In genomic region chr2:120729775-120730585, GRCm38 (mm10) we compare ENCODE assay signal across 8 mouse cellular contexts.
DNase-seq lines count a peak whose midpoint lies in the region; ATAC-seq and TF ChIP-seq lines count a peak whose summit lies in the region.

No protein-coding gene starts in this region.

- DNase-seq in kidney, adult 2 months: peak; percentile 7
- DNase-seq in kidney, adult 9 months: no peak
- DNase-seq in MEL (ENCODE audit: low read depth, low spot score): peak; percentile 66
- DNase-seq in stomach, postnatal 0 days (ENCODE audit: low spot score): peak; percentile 12
- no peak for DNase-seq in urinary bladder, adult 2 months (ENCODE audit: low spot score)

- H3K4me1 ChIP-seq in kidney, adult 2 months (ENCODE audit: control insufficient read depth, insufficient read depth, low read length): peaks cover 14% of the 10 kb centered on the region; the same call in 1 of the 2 replicates
- peaks cover 5 to 21% of the 10 kb centered on the region in 2 experiments for H3K4me1 ChIP-seq in MEL (ENCODE audit: control insufficient read depth in 1 of 2, insufficient read depth in 2 of 2, low read length in 2 of 2)
- peaks cover 34% of the 10 kb centered on the region for H3K4me1 ChIP-seq in embryonic facial prominence, embryonic 13.5 days
- peaks cover 38% of the 10 kb centered on the region for H3K4me1 ChIP-seq in hindbrain, embryonic 15.5 days (replicated peaks)
- peaks cover 7% of the 10 kb centered on the region; the same call in 1 of the 2 replicates for H3K4me1 ChIP-seq in stomach, postnatal 0 days (replicated peaks; ENCODE audit: control insufficient read depth, insufficient read depth)

- H3K4me3 ChIP-seq in kidney, adult 2 months (ENCODE audit: insufficient read depth, low read depth, low read length): peak overlapping the region; percentile 94
- H3K4me3 ChIP-seq in MEL (ENCODE audit: control insufficient read depth in 1 of 2, insufficient read depth in 1 of 2, low read depth in 2 of 2, low read length in 2 of 2): peak overlapping the region; percentile 58 to 97
- peak overlapping the region; percentile 98 for H3K4me3 ChIP-seq in embryonic facial prominence, embryonic 13.5 days
- H3K4me3 ChIP-seq in hindbrain, embryonic 15.5 days: peak overlapping the region; percentile 92
- peak overlapping the region; percentile 88 for H3K4me3 ChIP-seq in stomach, postnatal 0 days (ENCODE audit: low read depth, low read length)

- H3K27ac ChIP-seq in kidney, adult 2 months (ENCODE audit: insufficient read depth, low read depth, low read length): no peak overlapping the region
- no peak overlapping the region for H3K27ac ChIP-seq in MEL (ENCODE audit: control insufficient read depth, low read depth, low read length)
- peak overlapping the region; percentile 94; the same call in 1 of the 2 replicates for H3K27ac ChIP-seq in embryonic facial prominence, embryonic 13.5 days
- H3K27ac ChIP-seq in hindbrain, embryonic 15.5 days (replicated peaks): peak overlapping the region; percentile 93; the same call in 1 of the 2 replicates
- peak overlapping the region; percentile 92 for H3K27ac ChIP-seq in stomach, postnatal 0 days (replicated peaks)

- no peak for TF ChIP-seq EP300 in MEL (IDR thresholded peaks at IDR 0.05; ENCODE audit: low read depth in 1 of 2, low read length in 2 of 2)
- TF ChIP-seq EP300 in stomach, postnatal 0 days (optimal IDR thresholded peaks at IDR 0.05): no peak

- TF ChIP-seq CTCF in kidney, adult 2 months (conservative IDR thresholded peaks at IDR 0.05; ENCODE audit: insufficient read depth, insufficient read length, low read depth, low read length): no peak
- no peak for TF ChIP-seq CTCF in MEL (IDR thresholded peaks at IDR 0.05 in 2 of 3, conservative IDR thresholded peaks at IDR 0.05 in 1 of 3; ENCODE audit: control insufficient read depth in 1 of 3, insufficient read depth in 1 of 3, low read depth in 2 of 3, low read length in 3 of 3, poor library complexity in 1 of 3, severe bottlenecking in 1 of 3)
- TF ChIP-seq CTCF in stomach, postnatal 0 days (IDR thresholded peaks at IDR 0.05; ENCODE audit: low read depth): no peak

- WGBS in kidney, adult 2 months: 26% methylated on average over 23 of the region's 23 CpGs
- 9% methylated on average over 23 of the region's 23 CpGs for WGBS in embryonic facial prominence, embryonic 13.5 days
- WGBS in hindbrain, embryonic 15.5 days: 8% methylated on average over 23 of the region's 23 CpGs
- WGBS in stomach, postnatal 0 days: 7% methylated on average over 23 of the region's 23 CpGs

- H3K27me3 ChIP-seq in kidney, adult 2 months (replicated peaks; ENCODE audit: control insufficient read depth, insufficient read depth, low read length): no peaks in the 10 kb centered on the region
- H3K27me3 ChIP-seq in MEL (ENCODE audit: control insufficient read depth in 1 of 2, insufficient read depth in 2 of 2, low read length in 2 of 2): no peaks in the 10 kb centered on the region
- no peaks in the 10 kb centered on the region for H3K27me3 ChIP-seq in embryonic facial prominence, embryonic 13.5 days
- no peaks in the 10 kb centered on the region for H3K27me3 ChIP-seq in hindbrain, embryonic 15.5 days
- H3K27me3 ChIP-seq in stomach, postnatal 0 days (ENCODE audit: control insufficient read depth, insufficient read depth, low read length): no peaks in the 10 kb centered on the region

- H3K9me3 ChIP-seq in MEL (replicated peaks; ENCODE audit: insufficient read depth, low read length): no peaks in the 10 kb centered on the region
- no peaks in the 10 kb centered on the region for H3K9me3 ChIP-seq in embryonic facial prominence, embryonic 13.5 days
- no peaks in the 10 kb centered on the region for H3K9me3 ChIP-seq in hindbrain, embryonic 15.5 days
- H3K9me3 ChIP-seq in stomach, postnatal 0 days (ENCODE audit: control insufficient read depth, low read length): no peaks in the 10 kb centered on the region

- peaks cover 2% of the 10 kb centered on the region for H3K36me3 ChIP-seq in kidney, adult 2 months (ENCODE audit: control insufficient read depth, insufficient read depth, low read length)
- H3K36me3 ChIP-seq in MEL (ENCODE audit: control insufficient read depth in 1 of 2, insufficient read depth in 2 of 2, low read length in 2 of 2): peaks cover 2 to 10% of the 10 kb centered on the region in 2 experiments
- H3K36me3 ChIP-seq in embryonic facial prominence, embryonic 13.5 days: peaks cover 36% of the 10 kb centered on the region
- peaks cover 29% of the 10 kb centered on the region for H3K36me3 ChIP-seq in hindbrain, embryonic 15.5 days
- H3K36me3 ChIP-seq in stomach, postnatal 0 days (ENCODE audit: control insufficient read depth, insufficient read depth, low read length): peaks cover 17% of the 10 kb centered on the region

- peaks cover 18% of the 10 kb centered on the region for H3K79me2 ChIP-seq in MEL (ENCODE audit: control insufficient read depth, insufficient read depth, low read length, poor library complexity)

- no peak for ATAC-seq in embryonic facial prominence, embryonic 13.5 days (ENCODE audit: insufficient number of reproducible peaks, insufficient read depth, low FRiP score, low TSS enrichment, low read depth)
- ATAC-seq in hindbrain, embryonic 15.5 days (ENCODE audit: low FRiP score, low read depth): no peak
- peak; percentile 77 for ATAC-seq in megakaryocyte-erythroid progenitor cell, adult 5-6 weeks (replicated peaks; ENCODE audit: low FRiP score, low TSS enrichment, poor library complexity, severe bottlenecking)
- no peak for ATAC-seq in stomach, postnatal 0 days (ENCODE audit: low FRiP score, low TSS enrichment)

- peak overlapping the region; percentile 93 for H3K9ac ChIP-seq in MEL (ENCODE audit: control insufficient read depth, low read depth, low read length, poor library complexity, severe bottlenecking)
- H3K9ac ChIP-seq in embryonic facial prominence, embryonic 13.5 days: peak overlapping the region; percentile 95
- peak overlapping the region; percentile 81 for H3K9ac ChIP-seq in hindbrain, embryonic 15.5 days
- H3K9ac ChIP-seq in stomach, postnatal 0 days (ENCODE audit: low read length): peak overlapping the region; percentile 86

- peak overlapping the region; percentile 97 for H3K4me2 ChIP-seq in embryonic facial prominence, embryonic 13.5 days
- peak overlapping the region; percentile 95 for H3K4me2 ChIP-seq in hindbrain, embryonic 15.5 days
- peak overlapping the region; percentile 99 for H3K4me2 ChIP-seq in stomach, postnatal 0 days (replicated peaks; ENCODE audit: low read depth)

- TF ChIP-seq POLR2A in kidney, adult 2 months (IDR thresholded peaks at IDR 0.05; ENCODE audit: low read depth, low read length): no peak
- no peak for TF ChIP-seq POLR2A in MEL (IDR thresholded peaks at IDR 0.05; ENCODE audit: control insufficient read depth in 1 of 2, insufficient read depth in 1 of 2, low read depth in 1 of 2, low read length in 2 of 2, poor library complexity in 1 of 2)

- TF ChIP-seq RAD21 in MEL (IDR thresholded peaks at IDR 0.05; ENCODE audit: low read depth, low read length): no peak

TF ChIP-seq in MEL, 35 proteins besides CTCF, POLR2A, EP300 and RAD21:
- TF ChIP-seq GATA1 (IDR thresholded peaks at IDR 0.05; ENCODE audit: low read depth, low read length): 0 out of 2 replicates have a peak, but pooled peaks have one; percentile 17
- no peak for TF ChIP-seq ZC3H11A (IDR thresholded peaks at IDR 0.05; ENCODE audit: low read depth, low read length)
TF ChIP-seq in MEL: peak in this region for 1.

Comparison
In these comparisons a context has a peak if more than half of its experiments do, and no peak if none do; other contexts are left out.
1. DNase-seq: peak in kidney, adult 2 months (single experiment), MEL (single experiment) and stomach, postnatal 0 days (single experiment); none in kidney, adult 9 months (single experiment) and urinary bladder, adult 2 months (single experiment).
2. H3K27ac ChIP-seq: peak in embryonic facial prominence, embryonic 13.5 days (single experiment), hindbrain, embryonic 15.5 days (single experiment) and stomach, postnatal 0 days (single experiment); none in kidney, adult 2 months (single experiment) and MEL (single experiment).
3. Peak in every context shown above with its lines, with median percentiles within 50 percentile points of each other: H3K4me3 ChIP-seq, H3K9ac ChIP-seq and H3K4me2 ChIP-seq.